Mouse (Mus musculus): Measurements from ENCODE around the gene Pitpnm2. TPM values are rescaled to one million over a fixed set of nuclear protein-coding genes. Genes with fewer than 3 reads are reported as not detected.

Gene Pitpnm2
- polyA plus RNA-seq, 1 experiment, result 21.8 TPM

GRCm38 (mm10) chr5:124150895-124151294 lies 98.7 kb downstream of the Pitpnm2 start:
- Histone ChIP-seq H3K4me3 (ENCODE audit: insufficient read depth, low read depth, low read length) (no peak overlapping the region), H3K27ac (replicated peaks; ENCODE audit: low read depth, low read length) (no peak overlapping the region), H3K4me1 (ENCODE audit: control insufficient read depth, insufficient read depth, insufficient read length, low read length) (no peaks in the 10 kb centered on the region)

- no peak overlapping the region for H3K4me3 ChIP-seq (ENCODE audit: insufficient read depth, low read depth, low read length)
Measured at GRCm38 (mm10) chr5:124149028-124149427, 100.5 kb downstream of the Pitpnm2 start.

GRCm38 (mm10) chr5:124138066-124138465 lies 111.5 kb downstream of the Pitpnm2 start:
- Histone ChIP-seq H3K27ac (replicated peaks; ENCODE audit: low read depth, low read length) (no peak overlapping the region), H3K4me3 (ENCODE audit: insufficient read depth, low read depth, low read length) (no peak overlapping the region)

More at GRCm38 (mm10) chr5:124149028-124149427, 100.5 kb downstream of the Pitpnm2 start:
- Histone ChIP-seq H3K4me1 (ENCODE audit: control insufficient read depth, insufficient read depth, insufficient read length, low read length) (no peaks in the 10 kb centered on the region), H3K27ac (replicated peaks; ENCODE audit: low read depth, low read length) (no peak overlapping the region)

DNA sequence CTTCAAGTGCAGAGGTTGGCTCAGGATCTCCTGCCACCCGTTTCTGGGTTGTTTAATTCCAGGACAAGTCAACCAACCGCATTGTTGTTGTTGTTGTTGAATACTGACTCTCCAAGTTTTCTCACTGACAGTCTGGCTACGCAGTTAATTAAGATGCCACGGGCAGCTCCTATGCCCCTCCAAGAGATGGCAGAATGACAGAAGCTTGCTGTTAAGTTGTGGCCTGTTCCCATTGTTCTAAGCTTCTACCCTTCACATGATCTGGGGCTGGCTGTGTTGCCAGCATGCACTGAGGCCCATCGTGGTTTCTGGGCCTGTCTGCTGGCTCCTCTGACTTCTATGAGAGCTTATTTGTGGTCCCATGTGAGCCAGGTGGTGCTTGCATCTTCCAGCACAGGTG lies 115.3 kb downstream of the Pitpnm2 start:
- no peak overlapping the region for H3K27ac ChIP-seq (replicated peaks; ENCODE audit: low read depth, low read length)
- H3K4me1 ChIP-seq (ENCODE audit: control insufficient read depth, insufficient read depth, insufficient read length, low read length), result no peaks in the 10 kb centered on the region
- no peak overlapping the region for H3K4me3 ChIP-seq (ENCODE audit: insufficient read depth, low read depth, low read length)

More at GRCm38 (mm10) chr5:124138066-124138465, 111.5 kb downstream of the Pitpnm2 start:
- no peaks in the 10 kb centered on the region for H3K4me1 ChIP-seq (ENCODE audit: control insufficient read depth, insufficient read depth, insufficient read length, low read length)

DNA sequence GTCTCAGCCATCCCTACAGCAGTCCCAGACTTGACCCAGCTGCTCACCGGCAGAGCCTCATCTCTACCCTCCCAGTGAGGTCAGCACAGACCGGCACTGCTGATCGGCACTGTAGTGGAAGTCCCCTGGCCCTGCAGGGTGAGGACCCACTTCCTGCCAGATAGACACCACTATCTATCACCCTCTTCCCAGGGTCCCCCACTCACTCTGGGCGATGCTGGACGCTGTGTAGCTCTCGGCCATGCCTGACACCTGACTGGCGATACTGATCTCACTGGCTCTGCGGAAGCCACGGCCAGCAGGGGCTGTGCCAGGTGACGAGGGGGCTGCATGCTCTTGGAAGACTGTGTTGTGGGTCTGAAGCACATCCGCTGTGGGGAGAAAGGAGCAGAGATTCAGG lies 124.5 kb downstream of the Pitpnm2 start:
- Histone ChIP-seq H3K27ac (replicated peaks; ENCODE audit: low read depth, low read length) (no peak overlapping the region), H3K4me1 (ENCODE audit: control insufficient read depth, insufficient read depth, insufficient read length, low read length) (no peaks in the 10 kb centered on the region), H3K4me3 (ENCODE audit: insufficient read depth, low read depth, low read length) (no peak overlapping the region)

- Histone ChIP-seq H3K27ac (replicated peaks; ENCODE audit: low read depth, low read length) (no peak overlapping the region), H3K4me3 (ENCODE audit: insufficient read depth, low read depth, low read length) (no peak overlapping the region), H3K4me1 (ENCODE audit: control insufficient read depth, insufficient read depth, insufficient read length, low read length) (no peaks in the 10 kb centered on the region)
Measured at GRCm38 (mm10) chr5:124122357-124122756, 127.2 kb downstream of the Pitpnm2 start.

- Histone ChIP-seq H3K4me3 (ENCODE audit: insufficient read depth, low read depth, low read length) (no peak overlapping the region), H3K4me1 (ENCODE audit: control insufficient read depth, insufficient read depth, insufficient read length, low read length) (0 out of 2 replicates have a peak, but pooled peaks cover 3% of the 10 kb centered on the region), H3K27ac (replicated peaks; ENCODE audit: low read depth, low read length) (no peak overlapping the region)
Measured at GRCm38 (mm10) chr5:124119204-124119603, 130.4 kb downstream of the Pitpnm2 start.

DNA sequence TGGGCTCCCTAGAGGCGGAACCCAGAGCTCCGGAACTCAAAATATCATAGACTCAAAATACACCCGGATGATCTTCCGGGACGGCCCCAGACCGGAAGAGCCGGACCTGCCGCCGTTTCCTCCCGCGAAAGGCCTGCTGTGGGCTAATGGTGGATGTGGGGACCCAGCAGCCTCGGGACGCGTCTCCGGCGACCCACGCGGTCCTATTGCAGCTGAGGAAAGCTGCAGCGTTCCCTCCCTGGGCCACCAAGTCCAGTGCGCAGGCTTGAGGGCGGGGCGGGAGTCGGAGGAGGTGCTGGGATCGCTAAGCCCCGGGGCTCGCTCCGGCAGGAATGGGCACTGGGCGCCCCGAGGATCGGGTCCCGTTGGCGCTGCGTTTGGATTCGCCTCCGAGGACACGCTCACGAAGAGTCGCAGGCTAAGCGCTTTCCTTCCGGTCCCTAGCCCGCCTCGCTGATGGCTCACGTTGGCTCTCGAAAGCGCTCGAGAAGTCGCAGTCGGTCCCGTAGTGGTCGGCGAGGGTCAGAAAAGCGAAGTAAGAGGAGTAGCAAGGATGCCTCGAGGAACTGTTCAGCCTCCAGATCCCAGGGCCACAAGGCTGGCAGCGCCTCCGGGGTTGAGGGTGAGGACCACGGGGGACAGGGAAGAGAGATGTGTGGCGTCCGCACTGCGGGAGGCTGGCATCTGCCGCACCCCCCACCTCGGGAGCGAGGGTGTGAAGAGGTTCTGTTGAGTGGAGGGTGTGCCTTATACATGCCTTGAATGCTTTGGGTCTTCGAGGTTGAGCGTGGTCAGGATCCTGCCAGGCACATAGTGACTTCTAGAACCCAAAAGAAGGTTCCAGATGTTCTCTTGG lies 133.3 kb downstream of the Pitpnm2 start, which contains the start of gene Arl6ip4:
Gene Arl6ip4, plus strand, starts transcription at position 100 of the 856 bp plus-strand sequence.
- Histone ChIP-seq H3K27ac (replicated peaks; ENCODE audit: low read depth, low read length) (peak within 1 kb of the TSS; percentile 83), H3K4me1 (ENCODE audit: control insufficient read depth, insufficient read depth, insufficient read length, low read length) (peaks cover 6% of the 10 kb centered on the region; the same call in 1 of the 2 replicates), H3K4me3 (ENCODE audit: insufficient read depth, low read depth, low read length) (peak within 1 kb of the TSS; percentile 97)

- 0 out of 2 replicates have a peak overlapping the region, but pooled peaks have one; percentile 51 for H3K27ac ChIP-seq (replicated peaks; ENCODE audit: low read depth, low read length)
- peak overlapping the region; percentile 97 for H3K4me3 ChIP-seq (ENCODE audit: insufficient read depth, low read depth, low read length)
- H3K4me1 ChIP-seq (ENCODE audit: control insufficient read depth, insufficient read depth, insufficient read length, low read length), result peaks cover 6% of the 10 kb centered on the region; the same call in 1 of the 2 replicates
Measured at GRCm38 (mm10) chr5:124115531-124115930, 134.0 kb downstream of the Pitpnm2 start.

DNA sequence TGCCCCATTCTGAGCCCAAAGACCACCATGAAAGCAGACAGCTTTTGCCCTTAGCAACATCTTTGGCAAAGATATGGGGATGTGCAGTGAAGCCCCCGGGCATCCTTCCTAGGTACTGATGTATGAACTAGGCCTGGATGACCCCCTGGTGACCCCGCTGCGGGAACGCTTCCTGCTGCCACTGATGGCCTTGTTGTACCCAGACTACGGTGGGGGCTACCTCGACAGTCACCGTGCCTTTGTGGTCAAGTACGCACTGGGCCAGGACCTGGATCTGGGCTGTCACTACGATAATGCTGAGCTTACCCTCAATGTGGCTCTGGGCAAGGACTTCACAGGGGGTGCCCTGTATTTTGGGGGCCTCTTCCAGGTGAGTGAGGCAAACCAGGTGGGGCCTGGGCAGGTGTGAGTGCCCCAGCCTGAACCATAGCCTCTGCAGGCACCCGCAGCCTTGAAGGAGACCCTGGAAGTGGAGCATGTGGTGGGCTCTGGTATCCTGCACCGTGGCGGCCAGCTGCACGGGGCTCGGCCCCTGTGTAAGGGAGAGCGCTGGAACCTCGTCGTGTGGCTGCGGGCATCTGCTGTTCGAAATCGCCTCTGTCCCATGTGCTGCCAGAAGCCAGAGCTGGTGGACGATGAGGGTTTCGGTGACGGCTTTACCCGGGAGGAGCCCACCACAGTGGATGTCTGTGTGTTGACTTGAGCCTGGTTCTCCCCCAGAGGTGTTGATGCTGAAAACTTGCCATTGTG lies 135.1 kb downstream of the Pitpnm2 start:
- no peak overlapping the region for H3K4me3 ChIP-seq (ENCODE audit: insufficient read depth, low read depth, low read length)
- H3K4me1 ChIP-seq (ENCODE audit: control insufficient read depth, insufficient read depth, insufficient read length, low read length), result peaks cover 6% of the 10 kb centered on the region; the same call in 1 of the 2 replicates
- H3K27ac ChIP-seq (replicated peaks; ENCODE audit: low read depth, low read length), result no peak overlapping the region

DNA sequence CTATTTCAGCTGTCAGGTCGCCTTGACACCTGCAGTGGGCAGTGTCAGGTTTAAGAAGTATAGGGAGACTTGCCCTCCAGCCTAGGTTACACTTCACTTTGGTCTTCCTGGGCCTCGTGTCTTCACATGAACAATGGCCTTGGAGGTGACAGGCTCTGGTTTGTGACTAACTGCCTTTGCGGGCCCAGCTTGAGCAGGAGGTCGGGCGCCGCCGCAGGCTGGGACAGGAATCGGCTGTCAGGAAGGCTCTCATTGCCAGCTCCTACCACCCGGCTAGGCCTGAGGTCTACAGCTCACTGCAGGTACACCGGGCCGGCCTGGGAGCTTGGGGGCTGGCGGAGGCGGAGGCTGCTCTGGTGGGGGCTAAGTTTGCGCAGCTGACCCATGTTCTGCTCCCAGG lies 136.5 kb downstream of the Pitpnm2 start:
- Histone ChIP-seq H3K4me1 (ENCODE audit: control insufficient read depth, insufficient read depth, insufficient read length, low read length) (peaks cover 6% of the 10 kb centered on the region; the same call in 1 of the 2 replicates), H3K4me3 (ENCODE audit: insufficient read depth, low read depth, low read length) (peak overlapping the region; percentile 81), H3K27ac (replicated peaks; ENCODE audit: low read depth, low read length) (peak overlapping the region; percentile 14; the same call in 1 of the 2 replicates)

DNA sequence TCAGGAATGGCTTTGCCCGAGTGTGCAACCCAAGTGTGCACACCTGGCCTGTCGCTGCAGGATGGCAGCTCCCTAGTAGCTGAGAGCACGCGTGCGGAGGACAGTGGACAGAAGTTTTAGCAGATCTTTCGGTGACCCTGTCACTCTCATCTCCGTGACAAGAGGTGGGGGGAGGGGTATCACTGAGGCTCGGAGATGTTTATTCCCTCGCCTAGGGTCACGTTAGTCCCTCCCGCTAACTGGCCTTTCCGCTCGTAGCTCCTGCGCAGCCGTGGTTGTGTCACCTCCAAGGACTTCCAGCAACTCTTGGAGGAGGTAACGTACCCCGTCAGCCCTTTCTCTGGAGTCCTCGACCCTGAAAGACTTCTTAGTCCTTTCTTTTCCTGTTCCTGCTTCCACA lies 137.0 kb downstream of the Pitpnm2 start:
- Histone ChIP-seq H3K27ac (replicated peaks; ENCODE audit: low read depth, low read length) (peak overlapping the region; percentile 14; the same call in 1 of the 2 replicates), H3K4me1 (ENCODE audit: control insufficient read depth, insufficient read depth, insufficient read length, low read length) (peaks cover 6% of the 10 kb centered on the region; the same call in 1 of the 2 replicates), H3K4me3 (ENCODE audit: insufficient read depth, low read depth, low read length) (peak overlapping the region; percentile 81)

- H3K27ac ChIP-seq (replicated peaks; ENCODE audit: low read depth, low read length), result peak within 1 kb of the TSS; percentile 94
- H3K4me3 ChIP-seq (ENCODE audit: insufficient read depth, low read depth, low read length), result peak within 1 kb of the TSS; percentile 81
- peaks cover 6% of the 10 kb centered on the region; the same call in 1 of the 2 replicates for H3K4me1 ChIP-seq (ENCODE audit: control insufficient read depth, insufficient read depth, insufficient read length, low read length)
Measured at GRCm38 (mm10) chr5:124111742-124112497, 137.6 kb downstream of the Pitpnm2 start, which contains the start of gene Ogfod2. TSS of gene Ogfod2 (plus strand) at chr5:124112297.

GRCm38 (mm10) chr5:124111077-124111741 lies 138.4 kb downstream of the Pitpnm2 start:
- Histone ChIP-seq H3K4me3 (ENCODE audit: insufficient read depth, low read depth, low read length) (peak overlapping the region; percentile 66), H3K27ac (replicated peaks; ENCODE audit: low read depth, low read length) (0 out of 2 replicates have a peak overlapping the region, but pooled peaks have one; percentile 9), H3K4me1 (ENCODE audit: control insufficient read depth, insufficient read depth, insufficient read length, low read length) (peaks cover 3% of the 10 kb centered on the region; the same call in 1 of the 2 replicates)
